Mouse (Mus musculus) thymus, postnatal 10 days (tissue): ENCODE measurements around the gene Dscaml1.

Experiments used
- DNase-seq, 2 experiments: peaks; one replicate each; pipeline ENCODE4 v3.0.0; 2021; ENCODE audit warnings: low spot score in 2 of 2

The Dscaml1 gene

GRCm38 (mm10) chr9:45566843-45567578 is 140.6 kb downstream of the Dscaml1 start:
- no peak for DNase-seq

GRCm38 (mm10) chr9:45569680-45570079 is 143.3 kb downstream of the Dscaml1 start:
- no peak for DNase-seq

DNA sequence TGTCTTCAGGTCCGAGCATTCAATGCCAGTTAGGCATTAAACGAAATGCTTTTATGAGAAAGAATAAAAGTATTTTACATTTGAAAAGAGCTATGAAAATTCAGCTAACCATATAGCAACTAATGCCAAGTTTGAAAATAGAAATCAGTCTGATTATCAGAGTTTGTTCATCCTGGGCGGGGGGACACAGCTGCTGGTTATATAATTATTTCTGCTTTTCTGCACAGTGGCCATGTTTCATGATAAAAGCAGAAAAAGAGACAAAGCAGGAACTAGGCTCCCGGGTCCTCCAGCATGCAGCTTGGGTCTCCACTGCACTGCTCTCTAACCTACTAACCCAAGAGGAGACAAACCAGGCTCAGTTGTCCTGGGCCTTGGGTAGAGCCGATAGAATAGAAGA is 143.9 kb downstream of the Dscaml1 start:
- no peak for DNase-seq

GRCm38 (mm10) chr9:45572787-45573492 is 146.5 kb downstream of the Dscaml1 start:
- DNase-seq: no peak

- no peak for DNase-seq
Observed at GRCm38 (mm10) chr9:45573493-45573815, 147.0 kb downstream of the Dscaml1 start.

GRCm38 (mm10) chr9:45574021-45574420 is 147.6 kb downstream of the Dscaml1 start:
- no peak for DNase-seq

GRCm38 (mm10) chr9:45580069-45580795 is 153.8 kb downstream of the Dscaml1 start:
- DNase-seq: no peak

- DNase-seq: no peak
Observed at GRCm38 (mm10) chr9:45586475-45586874, 160.0 kb downstream of the Dscaml1 start.

GRCm38 (mm10) chr9:45587704-45588103 is 161.3 kb downstream of the Dscaml1 start:
- no peak for DNase-seq

GRCm38 (mm10) chr9:45589867-45590266 is 163.4 kb downstream of the Dscaml1 start:
- DNase-seq: peak in 1 of 2 experiments; percentile 34

DNA sequence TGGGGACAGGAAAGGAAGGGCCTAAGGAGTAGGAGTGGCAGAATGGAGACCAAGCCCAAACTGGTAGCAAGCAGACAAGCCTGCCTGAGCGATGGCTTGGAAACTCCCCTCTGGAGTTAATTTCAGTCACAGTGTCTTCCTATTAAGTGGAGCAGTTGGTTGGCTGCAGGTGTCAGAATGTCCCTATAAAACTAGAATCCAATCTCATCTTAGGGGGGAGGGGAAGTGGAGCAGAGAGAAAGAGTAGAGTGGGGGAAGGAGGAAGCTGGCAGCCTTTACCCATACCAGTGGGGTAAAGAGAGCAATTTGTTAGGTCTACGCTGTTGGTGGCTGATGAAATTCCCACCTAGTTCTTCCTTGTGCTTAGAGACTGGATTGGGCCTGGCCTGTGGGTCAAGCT is 164.6 kb downstream of the Dscaml1 start:
- no peak for DNase-seq

GRCm38 (mm10) chr9:45592374-45592773 is 165.9 kb downstream of the Dscaml1 start:
- DNase-seq: no peak

- DNase-seq: no peak
Observed at GRCm38 (mm10) chr9:45598117-45598516, 171.7 kb downstream of the Dscaml1 start.

DNA sequence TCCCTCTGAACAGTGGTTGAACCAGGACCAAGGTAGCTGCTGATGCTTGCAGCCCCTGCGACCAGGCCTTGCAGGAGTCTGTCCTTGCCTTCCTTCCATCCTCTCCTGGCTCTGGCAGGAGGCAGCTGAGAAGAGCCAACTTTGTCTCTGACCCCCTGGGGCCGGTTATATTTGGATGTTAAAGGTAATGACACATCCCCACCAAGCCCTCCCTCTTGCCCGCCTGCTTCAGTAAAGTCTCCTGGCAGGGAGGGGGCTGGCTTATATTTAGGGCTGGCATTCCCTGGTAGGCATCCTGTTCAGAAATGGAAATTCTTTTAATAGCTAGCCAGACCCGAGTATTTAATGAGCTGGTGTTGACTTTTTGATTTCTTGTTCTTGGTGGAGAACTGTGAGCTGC is 172.9 kb downstream of the Dscaml1 start:
- no peak for DNase-seq

DNA sequence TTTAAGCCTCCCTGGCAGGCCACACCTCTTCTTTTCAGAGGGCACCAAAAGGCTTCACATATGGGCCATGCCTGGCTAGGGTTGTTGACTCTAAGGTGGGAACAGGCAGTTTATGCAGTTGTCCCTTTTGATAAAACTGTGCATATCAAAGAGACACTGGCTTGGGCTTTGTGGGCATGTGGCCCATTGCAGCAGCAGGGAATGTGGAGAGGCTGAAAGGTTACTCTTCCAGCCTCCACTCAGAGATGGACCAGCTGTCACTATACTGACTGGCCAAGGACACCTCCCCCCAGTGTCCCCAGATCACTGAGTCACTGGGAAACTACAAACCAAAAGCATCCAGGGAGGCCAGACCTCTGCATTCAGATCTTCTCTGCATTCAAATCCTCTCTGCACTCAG is 180.9 kb downstream of the Dscaml1 start:
- no peak for DNase-seq

DNA sequence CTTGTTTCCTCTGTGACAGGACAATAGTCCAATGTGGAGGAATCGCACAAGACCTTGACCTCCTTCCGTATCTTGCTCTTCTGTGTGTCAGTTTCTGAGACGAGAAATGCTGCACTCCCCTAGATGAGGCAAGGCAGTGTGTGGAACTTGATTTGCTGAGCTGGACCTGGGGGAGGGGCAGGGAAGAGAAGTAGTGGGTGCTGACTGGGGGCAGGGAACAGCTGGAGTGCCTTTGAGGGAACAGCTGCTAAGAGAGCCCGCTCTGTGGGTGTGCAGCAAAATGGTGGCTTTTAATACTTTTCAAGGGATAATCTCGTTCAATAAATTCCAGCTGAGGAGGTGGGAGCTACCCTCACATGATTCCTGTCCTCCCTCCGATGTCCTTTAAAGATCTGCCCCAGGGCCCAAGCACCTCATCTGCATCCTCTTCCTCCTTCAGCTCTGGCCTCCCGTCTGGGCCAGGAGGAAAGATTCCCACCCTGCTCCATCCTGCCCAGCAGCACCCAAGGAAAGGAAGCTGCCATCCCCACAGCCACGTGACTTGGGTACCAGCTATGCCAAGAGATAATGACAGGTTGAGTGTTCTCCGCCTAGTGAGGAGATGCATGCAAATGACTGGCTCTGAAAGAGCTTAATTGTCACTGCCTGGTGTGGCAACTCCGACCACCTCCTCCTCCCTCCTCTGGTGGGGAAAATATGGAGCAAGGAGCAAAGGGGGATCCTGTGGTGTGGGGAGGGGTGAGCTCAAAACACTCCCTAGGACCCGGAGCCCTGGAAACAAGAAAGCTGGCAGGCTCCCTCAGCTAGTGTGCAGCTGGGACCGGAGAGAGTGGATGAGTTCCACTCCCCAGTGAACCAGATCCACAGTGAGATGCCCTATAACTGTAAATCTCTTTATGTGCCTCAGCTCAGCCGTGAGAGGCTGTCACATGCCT is 181.9 kb downstream of the Dscaml1 start:
- no peak for DNase-seq

GRCm38 (mm10) chr9:45610336-45611060 is 184.1 kb downstream of the Dscaml1 start:
- DNase-seq: no peak

- no peak for DNase-seq
Observed at GRCm38 (mm10) chr9:45614616-45615015, 188.2 kb downstream of the Dscaml1 start.

- DNase-seq: no peak
Observed at GRCm38 (mm10) chr9:45617889-45618288, 191.5 kb downstream of the Dscaml1 start.

DNA sequence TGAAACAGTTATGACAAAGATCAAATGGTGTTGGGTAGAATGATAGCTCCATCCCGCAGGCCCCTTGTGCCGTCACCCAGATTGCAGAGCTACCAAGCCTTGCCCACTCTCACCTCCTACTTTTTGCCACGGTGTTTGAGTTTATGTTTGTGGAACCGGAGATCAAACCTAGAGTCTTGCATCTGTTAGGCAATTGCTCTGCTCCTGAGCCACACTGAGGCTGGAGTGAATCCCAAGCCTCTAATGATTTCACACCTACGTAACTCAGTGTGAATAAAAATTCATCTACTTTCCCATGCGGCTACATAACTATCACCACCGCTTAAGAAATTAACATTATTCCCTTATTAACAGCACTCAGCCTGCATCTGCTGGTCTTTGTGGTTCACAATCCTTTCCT is 192.0 kb downstream of the Dscaml1 start:
- no peak for DNase-seq

DNA sequence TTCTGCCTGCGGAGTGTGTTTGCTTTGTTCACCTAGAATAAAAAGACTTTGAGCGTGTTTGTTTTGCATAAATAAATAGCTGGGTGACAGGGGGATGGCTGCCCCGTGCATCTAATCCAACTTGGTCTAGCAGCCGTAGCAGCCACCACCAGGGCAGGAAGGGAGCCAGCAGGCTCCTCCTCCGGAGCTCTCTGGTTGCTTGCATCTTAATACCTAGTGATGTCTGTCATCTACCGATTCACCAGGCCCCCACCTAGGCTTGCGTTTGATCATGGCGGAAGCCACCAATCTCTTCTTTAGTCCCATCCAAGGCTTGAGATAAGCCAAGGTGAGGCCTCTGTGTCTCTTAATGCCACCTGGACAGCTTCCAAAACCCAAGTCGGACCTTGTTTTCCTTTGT is 193.6 kb downstream of the Dscaml1 start:
- no peak for DNase-seq
